ENCODE assay signal across 10 mouse cellular contexts in the genomic region with DNA sequence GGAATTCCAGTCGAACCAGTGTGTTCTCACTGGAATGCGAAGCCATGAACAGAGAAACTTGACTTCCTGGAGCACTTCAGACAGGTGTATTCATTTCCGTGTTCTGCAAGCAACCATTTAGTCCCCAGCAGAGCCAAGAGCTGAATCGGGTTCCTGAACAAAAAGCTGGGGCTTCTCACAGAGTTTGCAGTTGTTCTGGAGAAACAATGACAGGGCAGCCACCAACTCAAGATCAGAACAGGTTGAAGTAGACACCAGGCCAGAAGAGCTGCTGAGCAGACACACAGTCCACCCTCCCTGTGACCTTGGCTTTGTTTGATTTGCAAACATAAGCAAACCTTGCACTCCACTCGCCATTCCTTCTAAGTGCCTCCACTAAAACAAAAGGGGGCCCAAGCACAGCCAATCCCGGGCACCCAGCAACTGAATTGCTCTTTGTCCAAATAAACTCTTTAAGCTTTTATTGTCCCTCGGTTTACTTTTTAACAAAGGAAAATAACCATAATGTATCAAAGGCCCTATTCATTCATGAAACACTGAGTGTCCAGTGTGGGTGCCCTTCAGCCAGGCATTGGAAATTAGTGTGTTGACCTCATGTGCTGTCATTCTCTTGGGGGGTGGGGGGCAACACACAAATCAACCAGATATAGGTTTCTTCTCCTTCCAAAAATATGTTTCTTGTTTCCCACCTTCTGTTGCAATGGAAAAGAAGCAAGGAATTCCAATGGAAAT.
DNase-seq lines count a peak whose midpoint lies in the region; ATAC-seq and TF ChIP-seq lines count a peak whose summit lies in the region.
"Had no signal": no experiment of that assay in that cellular context is flagged by ENCODE, and none has a peak within 500 bp of the region (broad histone marks: within the 10 kb centered on the region; RNA-seq: fewer than 3 reads in every experiment).

No protein-coding gene starts in this region.

- 0 out of 2 replicates have a peak, but pooled peaks have one; percentile 20 for ATAC-seq in frontal cortex, adult (ENCODE audit: low TSS enrichment)
- ATAC-seq in kidney, postnatal 0 days (replicated peaks; ENCODE audit: low FRiP score, low read depth): no peak

- no peaks in the 10 kb centered on the region for H3K27me3 ChIP-seq in kidney, postnatal 0 days (ENCODE audit: insufficient read depth, low read length)
- H3K27me3 ChIP-seq: liver, embryonic 15.5 days had no signal

- H3K4me1 ChIP-seq in kidney, postnatal 0 days (replicated peaks; ENCODE audit: insufficient read depth, low read length): peaks cover 26% of the 10 kb centered on the region
- peaks cover 10% of the 10 kb centered on the region for H3K4me1 ChIP-seq in cortical plate, adult 2 months (ENCODE audit: control insufficient read depth, insufficient read depth, low read length)
- H3K4me1 ChIP-seq: liver, embryonic 15.5 days had no signal

- no peaks in the 10 kb centered on the region for H3K36me3 ChIP-seq in kidney, postnatal 0 days (ENCODE audit: insufficient read depth, low read length)
- H3K36me3 ChIP-seq: liver, embryonic 15.5 days had no signal

- H3K27ac ChIP-seq in kidney, postnatal 0 days: peak overlapping the region; percentile 60
- H3K27ac ChIP-seq in cortical plate, adult 2 months (ENCODE audit: insufficient read depth, low read length): peak overlapping the region; percentile 32
- H3K27ac ChIP-seq: liver, embryonic 15.5 days had no signal

- TF ChIP-seq CTCF in kidney, postnatal 0 days (IDR thresholded peaks at IDR 0.05; ENCODE audit: low read depth): no peak
- TF ChIP-seq CTCF in cortical plate, adult 2 months (IDR thresholded peaks at IDR 0.05; ENCODE audit: extremely low read depth, insufficient read depth, low read length): no peak

- no peak overlapping the region for H3K4me3 ChIP-seq in kidney, postnatal 0 days (replicated peaks; ENCODE audit: low read depth, low read length)
- no peak overlapping the region for H3K4me3 ChIP-seq in cortical plate, adult 2 months (ENCODE audit: insufficient read depth, low read length)
- H3K4me3 ChIP-seq: liver, embryonic 15.5 days had no signal

- H3K4me2 ChIP-seq in kidney, postnatal 0 days (ENCODE audit: low read length): no peak overlapping the region
- H3K4me2 ChIP-seq: liver, embryonic 15.5 days had no signal

- no peaks in the 10 kb centered on the region for H3K9me3 ChIP-seq in kidney, postnatal 0 days (replicated peaks; ENCODE audit: low read length)
- H3K9me3 ChIP-seq: liver, embryonic 15.5 days had no signal

- 43% methylated on average over 7 of the region's 7 CpGs for WGBS in kidney, postnatal 0 days

- no peak for TF ChIP-seq POLR2A in cortical plate, adult 2 months (IDR thresholded peaks at IDR 0.05; ENCODE audit: extremely low read depth, insufficient read depth, low read length)

- DNase-seq in frontal cortex, postnatal 10 days (ENCODE audit: low spot score in 2 of 2): no peak
- DNase-seq in kidney, postnatal 0 days (ENCODE audit: low spot score): no peak
- no peak for DNase-seq in kidney, postnatal 10 days
- peak; percentile 59 for DNase-seq in lung, postnatal 25 days (ENCODE audit: low spot score)
- DNase-seq in spleen, adult 18-20 months: no peak
- no peak for DNase-seq in spleen, postnatal 10 days (ENCODE audit: low spot score in 2 of 2)
- DNase-seq: cerebellum, adult 2 months had no signal

- no peak overlapping the region for H3K9ac ChIP-seq in kidney, postnatal 0 days (ENCODE audit: low read depth, low read length)
- H3K9ac ChIP-seq: liver, embryonic 15.5 days had no signal
